Mouse (Mus musculus) lung, embryonic 16.5 days (tissue): ENCODE measurements around the gene Mrpl39. TPM values are rescaled to one million over a fixed set of nuclear protein-coding genes. Genes with fewer than 3 reads are reported as not detected.

Experiments
- ATAC-seq: fragments of 200-750 bp; cut with Nextera tagmentation; 2 replicates; pipeline ENCODE4 v1.8.0; 2017; ENCODE audit warnings: low read depth, mild to moderate bottlenecking, moderate library complexity
- H3K27ac ChIP-seq: fragments of 300-500 bp; sonication (generic); 2 replicates; pipeline ENCODE4 v1.5.1; 2014; ENCODE audit warnings: mild to moderate bottlenecking, control low read depth, low read length
- H3K27me3 ChIP-seq: fragments of 300-500 bp; sonication (generic); 2 replicates; pipeline ENCODE4 v1.6.1; 2014; ENCODE audit warnings: low read depth, low read length, mixed read lengths; ENCODE audit not compliant: control insufficient read depth, insufficient read depth
- H3K36me3 ChIP-seq: fragments of 300-500 bp; sonication (generic); 2 replicates; pipeline ENCODE4 v1.6.1; 2014; ENCODE audit warnings: low read length; ENCODE audit not compliant: control insufficient read depth, insufficient read depth
- H3K4me1 ChIP-seq: fragments of 300-500 bp; sonication (generic); replicated peaks from 2 replicates; pipeline ENCODE4 v1.6.1; 2014; ENCODE audit warnings: low read length, mixed read lengths; ENCODE audit not compliant: control insufficient read depth, insufficient read depth
- H3K4me2 ChIP-seq: fragments of 300-500 bp; sonication (generic); 2 replicates; pipeline ENCODE4 v1.6.1; 2014; ENCODE audit warnings: low read depth, low read length, control low read depth
- H3K4me3 ChIP-seq: fragments of 300-500 bp; sonication (generic); 2 replicates; pipeline ENCODE4 v1.5.1; 2014; ENCODE audit warnings: mild to moderate bottlenecking, low read length, control low read depth
- H3K9ac ChIP-seq: fragments of 300-500 bp; sonication (generic); 2 replicates; pipeline ENCODE4 v1.6.1; 2014; ENCODE audit warnings: low read length, control low read depth
- H3K9me3 ChIP-seq: fragments of 300-500 bp; sonication (generic); 2 replicates; pipeline ENCODE4 v1.6.1; 2016; ENCODE audit warnings: low read length; ENCODE audit not compliant: control insufficient read depth
- WGBS: fragments of 180-500 bp; shearing (Covaris S2); extraction: QIAGEN DNeasy Blood & Tissue Kit; methylation state at CpG from one replicate; pipeline ENCODE4 v1.1.7; 2014; 5-methylcytosine and 5-hydroxymethylcytosine counted together
- polyA plus RNA-seq: library from polyadenylated mRNA; unstranded; fragments of >200 nt; fragmentation: Nextera tagmentation; extraction: Ambion mirVana; gene quantifications from 2 replicates; pipeline ENCODE4 v1.2.1, GENCODE M21; 2015

The Mrpl39 gene
- polyA plus RNA-seq, 1 experiment from 2014 or later = 47.0 TPM

DNA sequence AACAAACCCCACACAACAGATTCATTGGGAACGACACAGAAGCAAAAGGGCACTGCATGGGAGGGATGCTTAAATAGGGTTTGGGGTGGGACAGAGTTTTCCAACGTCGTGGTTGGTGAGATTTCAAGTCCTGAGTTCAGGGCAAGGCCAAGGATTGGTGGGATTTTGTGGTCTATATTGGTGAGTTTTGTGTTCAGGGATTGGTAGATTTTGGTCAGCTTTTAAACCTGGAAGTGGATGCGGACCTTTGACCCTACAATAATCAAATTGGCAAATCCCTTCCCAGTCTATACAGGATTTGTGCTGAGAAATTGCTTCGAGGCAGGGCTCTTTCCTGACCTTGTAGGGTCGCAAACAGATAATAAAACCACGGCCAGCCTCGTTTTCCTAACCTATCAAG is 32.4 kb upstream of the Mrpl39 start:
- 80% methylated on average over 8 of the region's 8 CpGs for WGBS
- H3K27me3 ChIP-seq = no peaks in the 10 kb centered on the region; the same call in 1 of the 2 replicates
- no peak overlapping the region for H3K27ac ChIP-seq
- H3K4me2 ChIP-seq = no peak overlapping the region
- H3K4me1 ChIP-seq = no peaks in the 10 kb centered on the region
- H3K9me3 ChIP-seq = no peaks in the 10 kb centered on the region
- no peak for ATAC-seq
- no peaks in the 10 kb centered on the region for H3K36me3 ChIP-seq
- H3K9ac ChIP-seq = no peak overlapping the region
- H3K4me3 ChIP-seq = no peak overlapping the region

DNA sequence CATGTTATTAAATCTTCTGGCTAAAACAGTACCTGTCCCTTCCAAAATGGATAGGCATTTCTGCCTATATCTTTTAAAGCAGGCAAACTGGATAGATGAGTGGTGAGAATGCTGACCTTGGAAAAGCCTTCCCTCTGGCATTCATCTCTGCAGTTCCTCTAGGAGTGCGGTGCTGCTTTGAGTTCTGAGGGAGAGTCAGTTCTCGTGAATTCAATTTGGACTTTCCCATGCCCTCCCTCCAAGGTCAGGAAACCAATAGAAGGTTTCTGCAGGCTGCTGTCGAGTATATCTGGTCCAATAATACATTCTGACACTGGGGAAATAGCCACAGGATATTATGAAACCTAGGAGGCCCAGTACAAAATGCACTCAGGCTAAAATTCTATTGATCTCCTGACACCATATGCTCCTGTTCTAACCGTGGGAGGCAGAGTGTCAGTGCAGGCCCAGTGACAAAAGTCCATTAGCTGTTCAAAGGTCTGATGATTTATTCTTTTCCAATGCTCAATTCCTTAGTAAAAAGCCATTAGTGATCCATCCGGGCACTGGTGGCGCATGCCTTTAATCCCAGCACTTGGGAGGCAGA is 10.3 kb upstream of the Mrpl39 start:
- 68% methylated on average over 6 of the region's 6 CpGs for WGBS
- no peaks in the 10 kb centered on the region for H3K36me3 ChIP-seq

DNA sequence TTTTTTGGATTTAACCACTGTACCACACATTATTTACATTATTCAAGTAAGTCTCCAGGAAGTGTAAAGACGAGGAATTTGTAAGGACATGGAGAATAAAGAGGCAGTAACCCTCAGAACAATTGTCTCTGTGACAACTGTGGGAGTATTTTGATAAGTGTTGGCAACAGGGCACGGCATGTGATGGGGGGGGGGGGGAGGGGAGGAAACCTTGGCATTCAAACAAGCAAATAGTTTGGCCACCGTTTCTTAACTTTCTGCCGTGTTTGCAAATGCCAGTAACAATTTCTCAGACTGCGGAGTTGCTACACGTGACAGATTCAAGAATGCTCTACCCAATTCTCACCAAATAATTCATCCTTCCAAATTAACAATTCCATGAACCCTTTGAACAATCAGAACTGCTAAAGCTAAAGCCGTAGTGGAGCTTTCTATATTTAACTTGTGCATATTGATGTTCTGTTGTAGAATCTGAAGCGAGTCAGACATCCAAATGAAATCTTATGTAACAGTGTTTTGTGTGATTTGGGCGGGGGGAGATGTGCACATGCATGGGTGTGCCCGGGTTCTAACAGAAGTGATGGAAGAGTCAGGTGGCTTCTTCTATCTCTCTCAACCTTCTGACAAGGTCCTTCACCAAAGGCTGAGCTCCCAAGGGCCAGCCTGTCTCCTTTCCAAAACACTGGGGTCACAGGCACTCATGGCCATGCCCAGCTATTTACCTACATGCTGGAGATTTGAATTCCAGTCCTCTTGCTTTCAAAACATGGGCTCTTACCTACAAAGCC is 9.4 kb upstream of the Mrpl39 start:
- Histone ChIP-seq H3K27ac (no peak overlapping the region), H3K4me2 (no peak overlapping the region), H3K27me3 (no peaks in the 10 kb centered on the region), H3K9ac (no peak overlapping the region), H3K4me1 (no peaks in the 10 kb centered on the region), H3K36me3 (no peaks in the 10 kb centered on the region), H3K9me3 (no peaks in the 10 kb centered on the region), H3K4me3 (no peak overlapping the region)
- peak; percentile 34; the same call in 1 of the 2 replicates for ATAC-seq
- 36% methylated on average over 10 of the region's 10 CpGs for WGBS

More for the DNA sequence above, 10.3 kb upstream of the Mrpl39 start:
- Histone ChIP-seq H3K4me2 (no peak overlapping the region), H3K4me1 (no peaks in the 10 kb centered on the region), H3K4me3 (no peak overlapping the region), H3K27me3 (no peaks in the 10 kb centered on the region), H3K9ac (no peak overlapping the region), H3K9me3 (no peaks in the 10 kb centered on the region), H3K27ac (no peak overlapping the region)
- no peak for ATAC-seq

DNA sequence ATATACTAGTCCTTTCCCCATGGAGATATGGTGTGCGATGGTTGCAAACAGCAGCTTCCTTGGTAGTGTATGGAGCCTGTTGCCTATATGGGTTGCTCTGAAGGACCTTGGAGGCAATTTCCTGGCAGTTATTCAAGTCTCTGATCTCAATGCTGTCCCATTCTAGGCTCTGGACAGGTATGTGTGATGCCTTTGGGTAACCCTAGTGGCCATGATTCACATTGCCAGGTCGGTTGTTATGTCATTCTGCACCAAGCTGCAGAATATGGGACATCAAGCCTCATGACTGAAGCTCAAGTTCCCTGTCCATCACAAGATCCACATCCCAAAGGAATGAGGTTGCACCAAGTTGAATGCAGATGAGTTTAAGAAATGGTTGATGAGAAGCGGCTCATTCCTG is 1.8 kb upstream of the Mrpl39 start:
- Histone ChIP-seq H3K4me1 (peaks cover 6% of the 10 kb centered on the region), H3K9ac (no peak overlapping the region), H3K4me2 (no peak overlapping the region), H3K27ac (no peak overlapping the region), H3K9me3 (no peaks in the 10 kb centered on the region), H3K27me3 (no peaks in the 10 kb centered on the region), H3K36me3 (no peaks in the 10 kb centered on the region), H3K4me3 (no peak overlapping the region)
- 71% methylated on average over 3 of the region's 3 CpGs for WGBS
- no peak for ATAC-seq

DNA sequence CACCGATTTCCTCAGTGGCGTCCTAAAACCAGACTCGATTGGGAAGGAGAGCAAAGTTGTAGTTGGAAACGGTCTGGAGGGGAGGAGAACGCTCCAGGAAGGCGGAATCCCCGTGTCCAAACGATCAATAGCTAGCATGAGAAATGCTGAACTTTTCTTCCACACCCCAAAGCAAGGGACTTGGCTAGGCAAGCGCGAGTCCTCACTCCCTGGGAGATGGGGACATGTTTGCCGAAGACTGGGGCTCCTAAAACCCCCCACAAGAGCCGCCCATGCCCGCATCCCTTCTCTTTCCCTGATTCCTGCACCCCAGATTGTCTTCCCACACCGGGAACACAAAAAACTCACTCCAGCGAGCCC is 756 bp downstream of the Mrpl39 start:
- Histone ChIP-seq H3K27ac (no peak overlapping the region), H3K4me3 (peak overlapping the region; percentile 87), H3K4me1 (peaks cover 6% of the 10 kb centered on the region), H3K9me3 (no peaks in the 10 kb centered on the region), H3K36me3 (peaks cover 14% of the 10 kb centered on the region; the same call in 1 of the 2 replicates), H3K27me3 (no peaks in the 10 kb centered on the region), H3K4me2 (peak overlapping the region; percentile 78), H3K9ac (peak overlapping the region; percentile 92)
- ATAC-seq = peak; percentile 19
- WGBS = 1% methylated on average over 15 of the region's 15 CpGs

DNA sequence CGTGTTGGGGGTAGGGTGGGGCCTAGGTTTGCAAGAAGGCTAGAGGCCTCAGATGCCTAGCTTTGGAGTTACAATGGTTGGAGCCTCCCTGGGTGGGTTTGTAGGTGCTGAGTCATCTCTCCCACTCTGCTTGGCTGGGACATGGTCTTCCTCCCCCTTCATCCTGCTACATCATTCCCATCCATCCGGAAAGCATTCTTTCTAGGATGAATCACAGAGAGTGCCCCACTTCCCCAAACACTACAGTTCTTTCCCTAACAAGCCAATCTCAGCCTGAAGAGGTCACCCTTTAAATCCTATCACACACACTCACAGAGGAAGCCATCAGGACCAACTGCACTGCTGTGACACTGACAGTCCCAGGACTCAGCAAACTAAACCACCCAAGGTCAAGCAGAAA is 14.9 kb downstream of the Mrpl39 start:
- 80% methylated on average over 2 of the region's 2 CpGs for WGBS
- H3K4me1 ChIP-seq = no peaks in the 10 kb centered on the region
- no peak overlapping the region for H3K27ac ChIP-seq
- no peak overlapping the region for H3K9ac ChIP-seq
- H3K4me2 ChIP-seq = no peak overlapping the region
- H3K36me3 ChIP-seq = peaks cover 41% of the 10 kb centered on the region
- H3K4me3 ChIP-seq = no peak overlapping the region
- ATAC-seq = no peak
- no peaks in the 10 kb centered on the region for H3K9me3 ChIP-seq
- no peaks in the 10 kb centered on the region for H3K27me3 ChIP-seq

DNA sequence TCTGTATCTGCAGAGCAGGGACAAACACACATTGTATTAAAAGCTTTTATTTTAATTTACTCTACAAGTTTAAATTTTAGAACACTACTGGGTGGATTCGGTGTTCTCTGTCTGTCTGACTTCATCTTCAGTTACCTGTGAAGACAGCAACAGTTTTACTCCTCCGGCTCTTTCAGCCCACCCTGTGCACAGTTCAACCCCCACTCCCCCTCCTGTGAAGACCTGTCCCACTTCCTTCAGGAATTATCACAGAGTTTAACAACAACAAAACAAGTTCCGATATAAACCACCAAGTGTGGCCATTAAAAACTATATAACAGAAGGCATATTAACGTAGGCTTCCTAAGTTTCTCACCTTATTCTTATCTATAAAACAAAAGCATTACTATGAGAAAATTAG is 17.3 kb downstream of the Mrpl39 start:
- no peaks in the 10 kb centered on the region for H3K4me1 ChIP-seq
- no peak overlapping the region for H3K27ac ChIP-seq
- ATAC-seq = no peak
- no peak overlapping the region for H3K4me3 ChIP-seq
- no peak overlapping the region for H3K4me2 ChIP-seq
- WGBS = 98% methylated on average over 4 of the region's 4 CpGs
- H3K27me3 ChIP-seq = no peaks in the 10 kb centered on the region
- H3K36me3 ChIP-seq = peaks cover 22% of the 10 kb centered on the region
- no peak overlapping the region for H3K9ac ChIP-seq
- no peaks in the 10 kb centered on the region for H3K9me3 ChIP-seq

DNA sequence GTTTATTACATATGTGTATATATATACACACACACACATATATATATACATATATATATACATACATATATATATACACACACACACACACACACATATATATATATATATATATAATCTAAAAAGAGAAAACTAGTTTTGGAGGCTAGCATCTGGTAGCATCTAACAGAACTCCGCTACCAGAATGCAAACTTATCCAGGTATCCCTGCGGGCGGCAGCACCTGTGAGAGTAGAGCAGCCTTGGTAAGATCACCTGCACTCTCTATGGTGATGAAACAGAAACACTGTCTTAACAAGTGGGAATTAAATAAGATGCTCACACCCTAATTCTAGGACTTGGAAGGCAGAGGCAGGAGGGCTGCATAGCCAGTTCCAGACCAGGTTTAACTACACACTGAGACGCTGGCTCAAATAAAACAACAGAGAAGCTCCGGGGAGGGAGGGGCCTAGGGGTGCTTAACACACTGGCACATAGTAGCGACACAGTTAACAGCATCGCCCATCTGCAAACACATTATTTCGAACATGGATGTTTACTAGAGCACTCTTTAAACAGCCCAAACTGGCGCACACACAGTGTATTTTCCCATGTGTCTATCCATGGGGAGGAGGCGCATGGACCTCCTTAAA is 17.8 kb downstream of the Mrpl39 start:
- Histone ChIP-seq H3K27ac (no peak overlapping the region), H3K9ac (no peak overlapping the region), H3K36me3 (peaks cover 17% of the 10 kb centered on the region), H3K4me2 (no peak overlapping the region), H3K27me3 (no peaks in the 10 kb centered on the region), H3K4me1 (no peaks in the 10 kb centered on the region), H3K9me3 (no peaks in the 10 kb centered on the region), H3K4me3 (no peak overlapping the region)
- no peak for ATAC-seq
- WGBS = 93% methylated on average over 10 of the region's 10 CpGs

DNA sequence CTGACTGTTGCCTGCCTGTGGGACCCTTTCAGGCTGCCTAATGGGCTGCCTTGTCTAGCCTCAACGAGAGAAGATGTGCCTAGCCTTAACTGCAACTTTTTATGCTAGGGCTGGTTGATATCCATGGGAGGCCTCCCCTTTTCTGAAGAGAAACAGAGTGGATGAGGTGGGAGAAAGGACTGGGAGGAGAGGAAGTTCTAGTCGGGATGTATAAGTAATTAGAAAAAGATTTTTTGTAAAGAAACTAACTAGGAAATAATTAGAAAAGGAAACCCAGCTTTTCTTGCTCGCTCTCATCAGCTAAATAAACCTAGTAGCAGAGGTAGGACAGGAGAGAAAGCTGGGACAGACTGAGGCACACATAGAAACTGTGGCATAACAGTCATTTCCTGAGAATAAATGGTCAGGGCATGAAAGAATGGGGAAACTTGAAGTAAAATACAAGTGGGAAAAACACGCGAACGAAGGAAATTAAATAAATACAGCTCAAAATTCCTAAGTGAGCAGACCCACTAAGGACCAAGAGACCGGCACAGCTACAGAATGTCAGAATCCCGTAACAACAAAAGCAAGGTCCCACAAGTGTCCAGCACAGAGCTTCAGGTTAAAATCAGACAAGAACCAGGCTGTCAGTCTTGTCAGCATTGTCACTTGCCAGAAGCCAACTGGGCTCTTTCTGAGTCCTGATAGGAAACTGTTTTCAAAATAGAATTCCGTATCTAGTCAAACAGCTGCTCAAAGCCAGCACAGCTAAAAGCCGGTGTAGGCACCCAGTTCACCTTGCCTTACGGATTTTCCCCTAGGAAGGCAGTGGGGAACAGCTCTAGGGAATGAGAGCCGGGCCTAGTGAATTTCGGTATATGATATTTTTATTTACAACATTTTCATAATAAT is 18.6 kb downstream of the Mrpl39 start:
- 85% methylated on average over 13 of the region's 13 CpGs for WGBS
- Histone ChIP-seq H3K4me1 (no peaks in the 10 kb centered on the region), H3K4me2 (no peak overlapping the region), H3K36me3 (peaks cover 11% of the 10 kb centered on the region), H3K27ac (no peak overlapping the region), H3K4me3 (no peak overlapping the region), H3K9me3 (no peaks in the 10 kb centered on the region), H3K27me3 (no peaks in the 10 kb centered on the region), H3K9ac (no peak overlapping the region)
- no peak for ATAC-seq
